Mouse (Mus musculus): ENCODE results near the gene Dcaf12l2. TPM values are rescaled to one million over a fixed set of nuclear protein-coding genes. Genes with fewer than 3 reads are reported as not detected.

Dcaf12l2 gene
- polyA plus RNA-seq (2017; shearing (Covaris generic)): not detected

GRCm38 (mm10) chrX:44367646-44368521 lies at the start of gene Dcaf12l2:
TSS of gene Dcaf12l2 (minus strand) at chrX:44368342.

Data from activated CD4-positive, CD25-positive, alpha-beta regulatory T cell, adult 9 weeks (primary cell).